Mouse (Mus musculus): ENCODE data around the gene Gja4.

DNA sequence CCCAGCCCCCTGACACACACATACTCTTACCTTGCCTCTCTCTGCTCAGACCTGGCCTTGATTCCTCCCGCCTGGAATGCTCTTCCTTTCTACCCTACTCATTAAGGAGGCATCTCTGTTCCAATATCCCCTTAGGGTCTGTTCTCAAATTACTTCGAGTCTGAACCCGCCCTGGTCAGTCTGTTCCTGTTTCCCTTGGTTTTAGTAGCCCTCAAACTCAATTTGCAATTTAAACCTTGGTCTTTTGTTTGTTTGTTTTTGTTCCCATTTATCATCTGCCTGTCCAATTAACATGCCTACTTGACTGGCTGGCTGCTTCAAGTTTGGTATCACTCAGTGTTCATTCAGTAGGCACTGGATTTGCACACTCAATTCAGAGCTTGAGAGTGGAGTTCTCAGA is 15.2 kb upstream of the Gja4 start:
- TF ChIP-seq CTCF (conservative IDR thresholded peaks at IDR 0.05; ENCODE audit: insufficient read depth, insufficient read length, low read depth, low read length) (no peak), POLR2A (IDR thresholded peaks at IDR 0.05; ENCODE audit: low read depth, low read length) (no peak)
